Mouse (Mus musculus) adrenal gland, adult 8-10 months (tissue): ENCODE measurements at regions not wholly inside any gene's neighbourhood (a gene's known extent, or its start where the extent isn't known, plus 50 kb on each side); places are given as distances from the start of the nearest gene placed in this dataset.

ENCODE experiments used
- DNase-seq: peaks from one replicate; pipeline ENCODE4 v3.0.0; 2022

DNA sequence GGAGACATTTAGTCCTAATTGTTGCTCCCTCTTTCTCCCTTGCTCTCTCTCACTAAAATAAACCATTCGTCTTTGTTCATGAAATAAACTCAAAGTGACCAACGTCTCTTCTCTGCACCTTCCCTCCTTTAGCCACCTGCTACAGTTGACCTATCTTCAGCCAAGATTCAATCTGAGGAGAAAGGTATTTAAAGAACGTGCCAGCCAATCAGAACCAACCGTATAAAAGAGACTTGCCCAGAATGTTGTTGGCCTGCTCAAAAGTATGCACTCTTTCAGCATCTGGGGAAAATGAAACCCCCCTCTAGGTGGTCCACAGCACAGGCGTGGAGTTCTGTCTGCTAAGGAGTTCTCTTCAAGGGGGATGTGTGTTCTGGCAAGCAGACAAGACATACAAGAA is 60.0 kb upstream of the Fer start:
- DNase-seq, result no peak

DNA sequence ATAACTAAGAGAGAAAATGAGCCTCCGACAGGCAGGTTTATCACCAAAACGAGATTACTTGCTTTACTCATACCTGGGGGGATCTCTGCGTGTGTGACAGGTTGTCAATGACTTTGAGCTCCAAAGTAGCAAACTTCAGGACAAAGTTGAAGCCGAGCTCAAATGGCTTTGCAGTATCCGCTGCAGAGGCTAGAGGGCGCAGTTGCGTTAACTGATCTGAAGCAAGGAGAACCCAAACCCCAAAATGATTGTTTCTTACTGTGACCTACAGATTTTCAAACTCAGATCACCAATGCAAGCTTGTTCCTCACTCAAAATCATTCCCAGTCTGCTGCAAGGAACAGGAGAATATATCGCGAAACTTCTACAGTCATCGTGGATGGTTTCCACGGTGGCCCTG is 59.3 kb upstream of the Fer start:
- DNase-seq, result peak; percentile 38

DNA sequence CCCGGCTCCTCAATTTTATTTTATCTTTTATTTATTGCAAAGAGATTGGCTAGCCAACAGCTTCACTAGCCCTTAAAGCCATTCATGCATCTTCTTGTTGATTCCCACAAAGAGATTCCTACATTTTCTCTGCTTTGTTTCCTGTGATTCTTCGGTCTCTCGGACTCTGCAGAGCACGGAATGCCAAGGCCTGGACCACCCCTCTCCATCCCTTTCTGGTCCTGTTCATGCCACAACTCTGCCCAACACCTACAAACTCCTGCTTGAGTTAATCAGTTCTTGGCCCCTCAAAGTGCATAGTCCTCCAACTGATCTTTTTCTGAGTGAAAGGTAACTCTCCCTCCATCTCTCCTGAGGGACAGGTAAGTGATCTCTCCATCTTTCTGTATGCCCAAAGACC is 58.4 kb upstream of the Fer start:
- DNase-seq, result no peak

DNA sequence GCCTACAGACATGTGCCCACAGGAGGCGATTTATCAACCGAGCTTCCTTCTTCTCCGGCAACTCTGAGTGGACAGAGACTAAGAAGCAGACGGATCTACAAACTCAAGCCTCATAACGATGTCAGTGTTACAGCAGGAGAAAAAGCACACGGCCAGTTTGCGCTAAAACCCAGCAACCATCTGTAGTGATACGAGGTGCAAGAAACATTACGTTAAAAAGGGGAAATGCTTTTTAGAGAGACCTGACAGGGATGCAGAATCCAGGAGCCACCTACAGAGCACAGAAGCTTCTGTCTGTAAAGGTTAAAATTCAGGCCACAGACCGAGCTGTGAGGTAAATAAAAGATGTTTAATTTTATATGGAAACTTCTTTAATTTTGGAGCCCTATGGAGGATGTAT is 56.5 kb upstream of the Fer start:
- no peak for DNase-seq

- DNase-seq, result no peak
These were observed 55.2 kb upstream of the Fer start for GRCm38 (mm10) chr17:63807590-63808228.

- DNase-seq, result no peak
These were observed 54.1 kb upstream of the Fer start for GRCm38 (mm10) chr17:63808756-63809155.

DNA sequence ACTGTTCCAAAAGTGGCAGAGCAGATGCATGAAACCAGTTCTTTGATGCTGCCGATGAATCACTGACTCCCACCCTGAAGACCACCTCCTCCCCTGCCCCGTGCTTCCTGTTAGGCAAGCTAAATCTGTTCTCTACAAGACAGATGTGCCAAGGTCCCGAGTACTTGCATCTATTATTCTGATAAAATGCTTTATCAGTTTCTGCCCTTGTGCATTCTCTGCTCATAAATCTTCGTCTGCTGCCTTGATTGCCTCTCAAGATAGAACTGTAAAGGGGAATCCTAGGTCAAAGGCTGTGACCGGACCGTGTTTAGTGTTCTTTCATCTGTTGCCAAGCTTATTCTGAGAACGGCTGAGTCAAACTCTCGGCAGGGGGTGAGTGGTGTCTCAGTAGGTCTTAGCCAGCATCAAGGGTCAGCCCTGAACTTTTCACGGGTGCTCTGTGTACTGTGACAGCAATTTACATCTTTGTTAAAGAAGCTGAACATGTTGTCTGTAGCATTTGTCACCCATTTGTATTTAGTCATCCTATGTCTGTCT is 51.5 kb upstream of the Fer start:
- peak; percentile 67 for DNase-seq

- DNase-seq, result no peak
These were observed 50.3 kb upstream of the Fer start for GRCm38 (mm10) chr17:63812586-63812985.
